Mouse (Mus musculus): ENCODE measurements around the gene Rnf26.

GRCm38 (mm10) chr9:44075996-44076763 is 37.1 kb downstream of the Rnf26 start:
- TF ChIP-seq POLR2A (IDR thresholded peaks at IDR 0.05; ENCODE audit: low read depth, low read length) (no peak), CTCF (conservative IDR thresholded peaks at IDR 0.05; ENCODE audit: insufficient read depth, insufficient read length, low read depth, low read length) (no peak)

Data from kidney, adult 2 months (tissue).